Mouse (Mus musculus) forebrain, embryonic 15.5 days (tissue): ENCODE results near the gene Nt5c. TPM values are rescaled to one million over a fixed set of nuclear protein-coding genes. Genes with fewer than 3 reads are reported as not detected.
"Not testable (repeated sequence)": the region's sequence is repeated elsewhere in the genome, so short reads cannot be mapped to it uniquely, and the experiment has no call there.

ENCODE experiments used
- ATAC-seq: fragments of 200-750 bp; cut with Nextera tagmentation; replicated peaks from 2 replicates; pipeline ENCODE4 v1.8.0; 2017; ENCODE audit warnings: mild to moderate bottlenecking, moderate TSS enrichment, moderate library complexity
- H3K27ac ChIP-seq: fragments of 300-500 bp; sonication (generic); replicated peaks from 2 replicates; pipeline ENCODE4 v1.5.1; 2015; ENCODE audit warnings: mild to moderate bottlenecking, inconsistent platforms
- H3K27me3 ChIP-seq: fragments of 300-500 bp; sonication (generic); 2 replicates; pipeline ENCODE4 v1.6.1; 2015; ENCODE audit warnings: inconsistent platforms
- H3K36me3 ChIP-seq: fragments of 300-500 bp; sonication (generic); 2 replicates; pipeline ENCODE4 v1.6.1; 2015; ENCODE audit warnings: mild to moderate bottlenecking, inconsistent platforms
- H3K4me1 ChIP-seq: fragments of 300-500 bp; sonication (generic); 2 replicates; pipeline ENCODE4 v1.6.1; 2015; ENCODE audit warnings: inconsistent platforms
- H3K4me2 ChIP-seq: fragments of 300-500 bp; sonication (generic); replicated peaks from 2 replicates; pipeline ENCODE4 v1.6.1; 2015; ENCODE audit warnings: mild to moderate bottlenecking, inconsistent platforms
- H3K4me3 ChIP-seq: fragments of 300-500 bp; sonication (generic); 2 replicates; pipeline ENCODE4 v1.5.1; 2015; ENCODE audit warnings: mild to moderate bottlenecking, inconsistent platforms
- H3K9ac ChIP-seq: fragments of 300-500 bp; sonication (generic); replicated peaks from 2 replicates; pipeline ENCODE4 v1.6.1; 2015; ENCODE audit warnings: mild to moderate bottlenecking, inconsistent platforms
- H3K9me3 ChIP-seq: fragments of 300-500 bp; sonication (generic); 2 replicates; pipeline ENCODE4 v1.6.1; 2016; ENCODE audit warnings: inconsistent platforms
- WGBS: fragments of 180-500 bp; shearing (Covaris S2); methylation state at CpG from one replicate; pipeline ENCODE4 v1.1.7; 2015; ENCODE audit warnings: mixed read lengths; 5-methylcytosine and 5-hydroxymethylcytosine counted together
- polyA plus RNA-seq: library from polyadenylated mRNA; unstranded; fragments of >200 nt; fragmentation: Nextera tagmentation; extraction: Ambion mirVana; gene quantifications from 2 replicates; pipeline ENCODE4 v1.2.1, GENCODE M21; 2015

Nt5c gene
- polyA plus RNA-seq = 94.3 and 102 TPM in 2 replicates

DNA sequence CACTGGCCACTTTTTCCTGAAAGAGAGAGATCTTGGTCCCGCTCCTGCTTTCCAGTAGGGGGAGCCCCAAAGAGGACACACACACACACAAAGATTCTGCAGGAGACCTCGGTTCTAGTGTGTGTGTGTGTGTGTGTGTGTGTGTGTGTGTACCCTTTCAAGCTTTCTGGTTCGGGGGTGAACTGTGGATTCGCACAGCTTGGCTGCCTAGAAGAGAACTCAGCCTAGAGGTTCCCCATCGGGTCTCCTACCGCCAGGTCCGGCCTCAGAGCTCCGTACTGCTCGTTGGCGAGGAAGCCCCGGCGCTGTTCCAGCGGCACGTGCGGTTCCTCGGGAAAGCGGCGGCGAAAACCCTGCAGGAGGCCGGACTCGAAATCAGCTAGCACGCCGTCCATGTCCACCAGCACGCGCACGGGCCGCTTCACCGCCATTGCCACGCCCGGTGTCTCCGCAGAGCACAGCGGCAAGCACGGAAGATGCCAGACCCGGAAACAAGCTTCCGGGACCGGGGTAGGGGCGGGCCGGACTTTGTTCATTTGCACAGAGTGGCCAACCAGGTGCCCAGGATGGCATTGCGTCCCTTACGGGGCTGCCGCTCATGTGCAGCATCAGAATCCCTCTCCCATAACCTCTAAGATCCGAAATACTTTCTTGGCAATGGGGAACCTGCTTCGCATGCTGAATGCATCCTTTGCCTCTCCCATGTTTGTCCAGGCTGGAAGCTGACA is at the start of gene Nt5c:
Nt5c (minus strand) TSS at position 507 of the 728 bp plus-strand sequence.
- H3K4me2 ChIP-seq = peak within 1 kb of the TSS; percentile 72
- peak within 1 kb of the TSS; percentile 70 for H3K9ac ChIP-seq
- peak within 1 kb of the TSS; percentile 80 for H3K27ac ChIP-seq
- peak within 1 kb of the TSS; percentile 76 for H3K4me3 ChIP-seq
- no peaks in the 10 kb centered on the region for H3K27me3 ChIP-seq
- no peaks in the 10 kb centered on the region for H3K9me3 ChIP-seq
- H3K4me1 ChIP-seq = peaks cover 21% of the 10 kb centered on the region
- peaks cover 9% of the 10 kb centered on the region for H3K36me3 ChIP-seq
- under 1% methylated on average over 43 of the region's 43 CpGs for WGBS
- ATAC-seq = peak; percentile 89

DNA sequence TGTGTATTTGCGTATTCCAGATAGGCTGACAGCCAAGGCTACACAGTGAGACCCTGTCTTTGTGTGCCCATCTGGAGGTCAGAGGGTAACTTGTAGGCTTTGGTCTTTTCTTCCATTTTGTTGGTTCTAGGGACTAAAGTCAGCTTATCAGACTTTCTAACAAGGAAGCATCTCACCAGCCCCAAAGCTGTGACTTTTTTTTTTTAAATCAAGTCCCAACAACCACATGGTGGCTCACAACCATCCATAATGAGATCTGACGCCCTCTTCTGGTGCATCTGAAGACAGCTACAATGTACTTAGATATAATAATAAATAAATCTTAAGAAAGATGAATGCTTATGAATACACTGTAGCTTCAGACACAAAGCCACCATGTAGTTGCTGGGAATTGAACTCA is 46.4 kb upstream of the Nt5c start:
- Histone ChIP-seq H3K9me3 (no peaks in the 10 kb centered on the region), H3K27ac (no peak overlapping the region), H3K4me2 (no peak overlapping the region), H3K9ac (no peak overlapping the region), H3K4me3 (no peak overlapping the region), H3K36me3 (peaks cover 12% of the 10 kb centered on the region), H3K4me1 (peaks cover 28% of the 10 kb centered on the region), H3K27me3 (no peaks in the 10 kb centered on the region)
- ATAC-seq = no peak
- WGBS = 63% methylated on average over 2 of the region's 2 CpGs

DNA sequence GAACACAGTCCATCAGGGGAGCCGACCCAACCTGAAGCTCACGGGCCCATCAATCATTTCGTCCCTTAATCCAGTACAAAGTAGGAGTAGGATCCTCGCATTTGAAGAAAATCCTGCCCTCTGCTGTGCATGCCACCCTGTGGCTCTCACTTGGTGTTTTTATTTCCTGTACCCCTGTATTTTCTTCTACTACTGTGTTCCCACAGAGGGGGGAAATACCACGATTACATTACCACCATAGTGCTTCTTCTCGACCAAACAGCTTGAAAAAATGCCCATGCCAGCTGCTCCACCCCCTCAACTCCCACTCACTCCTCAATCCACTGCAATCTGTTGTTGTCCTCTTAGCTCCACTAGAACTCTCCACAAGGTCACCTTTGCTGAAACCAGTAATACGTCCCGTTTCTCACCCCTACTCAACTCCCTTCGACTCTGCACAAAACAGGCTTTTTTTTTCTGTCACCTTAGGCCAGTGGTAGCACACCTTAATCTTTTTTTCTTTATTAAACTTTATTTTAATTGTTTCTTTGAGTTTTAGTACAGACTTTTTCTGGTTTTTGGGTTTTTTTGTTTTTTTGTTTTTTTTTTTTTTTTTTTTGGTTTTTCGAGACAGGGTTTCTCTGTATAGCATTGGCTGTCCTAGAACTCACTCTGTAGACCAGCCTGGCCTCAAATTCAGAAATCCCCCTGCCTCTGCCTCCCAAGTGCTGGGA is 45.4 kb upstream of the Nt5c start:
- Histone ChIP-seq H3K27ac (peak overlapping the region; percentile 100), H3K27me3 (no peaks in the 10 kb centered on the region), H3K4me1 (peaks cover 35% of the 10 kb centered on the region), H3K9ac (no peak overlapping the region), H3K9me3 (no peaks in the 10 kb centered on the region), H3K36me3 (peaks cover 22% of the 10 kb centered on the region), H3K4me2 (peak overlapping the region; percentile 56), H3K4me3 (peak overlapping the region; percentile 59)
- whole genome bisulfite sequencing = 82% methylated on average over 10 of the region's 10 CpGs
- peak; percentile 1; the same call in 1 of the 2 replicates for ATAC-seq

- H3K9me3 ChIP-seq = no peaks in the 10 kb centered on the region
- peak within 1 kb of the TSS; percentile 56 for H3K4me2 ChIP-seq
- H3K4me1 ChIP-seq = peaks cover 36% of the 10 kb centered on the region
- H3K27ac ChIP-seq = peak within 1 kb of the TSS; percentile 100
- H3K27me3 ChIP-seq = no peaks in the 10 kb centered on the region
- H3K9ac ChIP-seq = peak within 1 kb of the TSS; percentile 82
- ATAC-seq = peak; percentile 92
- WGBS = 1% methylated on average over 70 of the region's 70 CpGs
- peak within 1 kb of the TSS; percentile 59 for H3K4me3 ChIP-seq
- H3K36me3 ChIP-seq = peaks cover 31% of the 10 kb centered on the region
Measured at GRCm38 (mm10) chr11:115536038-115536681, 44.5 kb upstream of the Nt5c start, which contains the start of gene Sumo2. Sumo2 (minus strand) TSS chr11:115536276.

DNA sequence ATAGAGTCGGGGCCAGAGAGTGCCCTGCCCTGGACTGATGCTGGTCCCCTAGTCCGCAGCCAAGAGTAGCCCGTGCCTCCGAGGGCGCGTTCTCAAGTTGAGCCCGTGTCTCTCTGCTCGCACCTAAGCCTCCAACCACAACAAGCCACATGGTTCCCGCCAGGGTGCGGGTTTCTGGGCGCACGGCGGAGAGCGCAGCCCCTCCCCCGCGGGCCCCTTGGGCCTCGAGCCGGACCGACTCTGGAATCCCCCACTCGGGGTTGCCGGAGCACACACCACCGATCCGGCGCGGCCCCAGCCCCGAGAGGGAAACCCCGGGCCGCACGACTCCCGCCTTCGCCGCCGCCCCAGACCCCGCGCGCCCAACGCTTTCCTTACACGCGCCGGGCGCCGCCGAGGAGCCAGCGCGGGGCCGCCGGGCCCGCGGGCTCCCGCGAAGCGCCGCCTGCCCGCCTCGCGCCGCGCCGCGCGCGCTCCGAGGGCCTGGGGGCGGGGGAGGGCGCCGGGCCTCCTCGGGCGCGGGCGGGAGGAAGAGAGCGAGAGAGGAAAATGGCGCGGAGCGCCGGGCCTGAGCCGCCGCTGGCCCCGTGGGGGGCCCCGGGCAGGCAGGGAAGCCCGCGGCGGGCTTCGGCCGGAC is 43.9 kb upstream of the Nt5c start:
- Histone ChIP-seq H3K27ac (peak overlapping the region; percentile 100), H3K9me3 (no peaks in the 10 kb centered on the region), H3K4me1 (peaks cover 36% of the 10 kb centered on the region), H3K4me2 (peak overlapping the region; percentile 56), H3K9ac (peak overlapping the region; percentile 82), H3K27me3 (no peaks in the 10 kb centered on the region), H3K4me3 (peak overlapping the region; percentile 59), H3K36me3 (peaks cover 33% of the 10 kb centered on the region)
- under 1% methylated on average over 50 of the region's 84 CpGs for WGBS
- peak; percentile 84 for ATAC-seq

DNA sequence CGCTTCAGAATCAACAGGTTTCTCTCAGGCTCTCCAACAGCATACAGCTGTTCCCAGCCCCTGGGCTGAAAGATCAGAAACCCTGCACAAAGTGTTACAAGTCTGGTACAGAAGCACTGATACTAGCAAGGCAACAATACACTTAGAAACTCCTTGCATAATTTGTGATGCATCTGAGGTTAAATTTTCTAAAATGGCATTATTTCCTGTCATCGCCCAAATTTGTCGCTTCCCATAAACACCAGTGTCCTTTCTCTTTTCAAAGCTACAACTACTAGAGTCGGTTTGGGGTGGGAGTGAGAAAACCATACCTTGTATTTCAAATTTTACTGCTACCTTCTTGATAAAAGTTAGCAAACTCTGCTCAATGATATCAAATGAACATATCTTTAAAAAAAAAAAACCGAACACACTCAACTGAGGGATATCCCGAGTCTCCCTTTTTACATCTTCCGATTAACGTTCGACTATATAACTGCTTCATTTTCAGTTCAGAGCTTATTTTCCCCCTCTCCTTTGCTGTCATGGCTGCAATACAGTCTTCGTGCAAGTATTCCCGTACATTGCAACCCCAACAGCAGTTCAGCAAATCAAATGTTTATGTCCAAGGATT is 43.2 kb upstream of the Nt5c start:
- Histone ChIP-seq H3K27me3 (no peaks in the 10 kb centered on the region), H3K4me1 (peaks cover 36% of the 10 kb centered on the region), H3K27ac (peak overlapping the region; percentile 100), H3K9me3 (no peaks in the 10 kb centered on the region), H3K9ac (peak overlapping the region; percentile 82), H3K4me2 (peak overlapping the region; percentile 56), H3K36me3 (peaks cover 39% of the 10 kb centered on the region), H3K4me3 (peak overlapping the region; percentile 59)
- no peak for ATAC-seq
- 6% methylated on average over 11 of the region's 11 CpGs for WGBS

- H3K4me3 ChIP-seq, H3K4me1 ChIP-seq, H3K27me3 ChIP-seq, H3K27ac ChIP-seq, ATAC-seq, H3K9me3 ChIP-seq, H3K4me2 ChIP-seq, H3K9ac ChIP-seq: not testable (repeated sequence)
- H3K36me3 ChIP-seq = peaks cover 69% of the 10 kb centered on the region
- WGBS = 89% methylated on average over 3 of the region's 3 CpGs
Measured at GRCm38 (mm10) chr11:115526446-115526845, 34.8 kb upstream of the Nt5c start.

- no peak overlapping the region for H3K4me3 ChIP-seq
- no peak overlapping the region for H3K4me2 ChIP-seq
- no peak overlapping the region for H3K9ac ChIP-seq
- H3K27me3 ChIP-seq = no peaks in the 10 kb centered on the region
- peaks cover 53% of the 10 kb centered on the region for H3K36me3 ChIP-seq
- H3K9me3 ChIP-seq = no peaks in the 10 kb centered on the region
- 86% methylated on average over 2 of the region's 2 CpGs for WGBS
- no peak overlapping the region for H3K27ac ChIP-seq
- H3K4me1 ChIP-seq = no peaks in the 10 kb centered on the region
- no peak for ATAC-seq
Measured at GRCm38 (mm10) chr11:115522703-115523102, 31.0 kb upstream of the Nt5c start.

- Histone ChIP-seq H3K4me3 (no peak overlapping the region), H3K4me2 (no peak overlapping the region), H3K27me3 (no peaks in the 10 kb centered on the region), H3K27ac (no peak overlapping the region), H3K4me1 (no peaks in the 10 kb centered on the region), H3K9me3 (no peaks in the 10 kb centered on the region), H3K9ac (no peak overlapping the region), H3K36me3 (peaks cover 48% of the 10 kb centered on the region)
- WGBS = 92% methylated on average over 2 of the region's 2 CpGs
- no peak for ATAC-seq
Measured at GRCm38 (mm10) chr11:115522238-115522637, 30.6 kb upstream of the Nt5c start.

DNA sequence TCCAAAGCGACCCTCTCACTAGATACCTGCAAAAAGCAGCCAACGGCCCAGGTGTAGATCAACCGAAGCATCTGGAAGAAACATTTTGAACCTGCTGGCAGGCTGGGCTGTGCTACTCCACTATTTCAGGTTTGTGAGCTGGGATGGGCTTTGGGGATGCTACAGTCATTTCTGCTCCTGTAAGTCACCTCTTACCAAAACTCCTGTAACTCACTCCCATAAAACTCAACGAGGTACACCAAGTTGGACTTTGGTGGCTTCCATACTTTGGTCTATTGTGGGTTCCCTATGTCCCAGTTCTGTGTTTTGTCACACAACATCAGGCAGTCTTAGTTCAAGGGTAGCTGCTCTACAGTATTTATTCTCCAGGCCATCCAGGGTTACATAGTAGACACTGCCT is 29.4 kb upstream of the Nt5c start:
- Histone ChIP-seq H3K27me3 (no peaks in the 10 kb centered on the region), H3K9ac (no peak overlapping the region), H3K36me3 (peaks cover 37% of the 10 kb centered on the region), H3K4me3 (no peak overlapping the region), H3K27ac (no peak overlapping the region), H3K4me1 (no peaks in the 10 kb centered on the region), H3K4me2 (no peak overlapping the region), H3K9me3 (no peaks in the 10 kb centered on the region)
- 90% methylated on average over 4 of the region's 4 CpGs for WGBS
- ATAC-seq = no peak

DNA sequence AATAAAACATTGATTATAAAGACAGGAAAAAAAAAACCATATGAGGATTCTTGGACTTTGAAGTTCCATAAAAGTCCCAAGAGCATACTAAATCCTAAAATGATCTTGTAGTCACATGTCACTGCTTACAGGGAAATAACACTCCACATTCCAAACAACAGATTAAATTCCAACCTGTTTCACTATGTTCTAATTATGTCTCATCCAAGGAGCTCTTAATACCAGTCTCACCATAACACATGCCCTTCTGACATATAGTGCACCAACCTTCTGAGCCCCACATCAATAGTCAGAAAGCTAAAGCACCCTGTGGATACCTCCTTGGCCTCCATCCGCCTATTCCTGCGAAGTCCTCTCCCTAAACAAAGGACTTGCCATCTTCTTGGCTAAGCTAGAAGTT is 28.6 kb upstream of the Nt5c start:
- Histone ChIP-seq H3K4me1 (0 out of 2 replicates have a peak, but pooled peaks cover under 1% of the 10 kb centered on the region), H3K4me2 (no peak overlapping the region), H3K27me3 (no peaks in the 10 kb centered on the region), H3K9ac (no peak overlapping the region), H3K27ac (no peak overlapping the region), H3K4me3 (no peak overlapping the region), H3K36me3 (peaks cover 29% of the 10 kb centered on the region), H3K9me3 (no peaks in the 10 kb centered on the region)
- 72% methylated on average over 2 of the region's 2 CpGs for WGBS
- no peak for ATAC-seq
